19 mouse cellular contexts compared by ENCODE assay signal in genomic region chr3:116112816-116113405, GRCm38 (mm10). TPM values are rescaled to one million over a fixed set of nuclear protein-coding genes. Genes with fewer than 3 reads are reported as not detected.
DNase-seq lines count a peak whose midpoint lies in the region; ATAC-seq and TF ChIP-seq lines count a peak whose summit lies in the region.
"Had no signal": no experiment of that assay in that cellular context is flagged by ENCODE, and none has a peak within 500 bp of the region (broad histone marks: within the 10 kb centered on the region; RNA-seq: fewer than 3 reads in every experiment).

No protein-coding gene starts in this region.

- no peaks in the 10 kb centered on the region for H3K27me3 ChIP-seq in forebrain, embryonic 13.5 days
- no peaks in the 10 kb centered on the region for H3K27me3 ChIP-seq in forebrain, embryonic 10.5 days (ENCODE audit: poor library complexity, severe bottlenecking)
- H3K27me3 ChIP-seq in myocyte (ENCODE audit: control insufficient read depth, insufficient read depth, insufficient read length): no peaks in the 10 kb centered on the region
- H3K27me3 ChIP-seq: heart, embryonic 12.5 days; hindbrain, embryonic 15.5 days had no signal

- no peak for TF ChIP-seq POLR2A in myocyte (IDR thresholded peaks at IDR 0.05; ENCODE audit: insufficient read length, low read depth)

- intact Hi-C loops in gastrocnemius, adult 2 months (cut with DNase I): no loop called here

- WGBS in forebrain, embryonic 13.5 days: 45% methylated on average over 5 of the region's 5 CpGs
- WGBS in forebrain, embryonic 10.5 days: 72% methylated on average over 5 of the region's 5 CpGs

- H3K36me3 ChIP-seq in forebrain, embryonic 13.5 days (ENCODE audit: poor library complexity, severe bottlenecking): 0 out of 2 replicates have a peak, but pooled peaks cover 4% of the 10 kb centered on the region
- H3K36me3 ChIP-seq in forebrain, embryonic 10.5 days (replicated peaks): peaks cover 3% of the 10 kb centered on the region; the same call in 1 of the 2 replicates
- H3K36me3 ChIP-seq in myocyte (ENCODE audit: control insufficient read depth, insufficient read depth): no peaks in the 10 kb centered on the region
- H3K36me3 ChIP-seq: hindbrain, embryonic 15.5 days had no signal

- no peak overlapping the region for H3K4me3 ChIP-seq in forebrain, embryonic 13.5 days
- no peak overlapping the region for H3K4me3 ChIP-seq in forebrain, embryonic 10.5 days
- no peak overlapping the region for H3K4me3 ChIP-seq in layer of hippocampus, adult 2 months
- H3K4me3 ChIP-seq in myocyte: peak overlapping the region; percentile 21
- H3K4me3 ChIP-seq in gastrocnemius, adult 2 months: no peak overlapping the region
- H3K4me3 ChIP-seq: erythroblast, embryonic 14.5 days; heart, embryonic 12.5 days; hindbrain, embryonic 15.5 days had no signal

- ATAC-seq in forebrain, embryonic 13.5 days: peak; percentile 32; the same call in 1 of the 2 replicates
- ATAC-seq: intestine, embryonic 16.5 days had no signal

- H3K4me1 ChIP-seq in forebrain, embryonic 13.5 days: peaks cover 23% of the 10 kb centered on the region
- H3K4me1 ChIP-seq in forebrain, embryonic 10.5 days: peaks cover 33% of the 10 kb centered on the region

- H3K9ac ChIP-seq in forebrain, embryonic 13.5 days: no peak overlapping the region
- H3K9ac ChIP-seq: heart, embryonic 12.5 days; hindbrain, embryonic 15.5 days had no signal

- DNase-seq in forebrain, embryonic 10.5 days (ENCODE audit: extremely low spot score, low spot score): no peak
- no peak for DNase-seq in layer of hippocampus, adult 2 months (ENCODE audit: low spot score in 2 of 2)
- DNase-seq in layer of hippocampus, adult 9-10 months (ENCODE audit: low spot score): no peak
- peak; percentile 94 for DNase-seq in Muller cell, postnatal 12 days (ENCODE audit: inconsistent ontology term)
- DNase-seq in cerebellum, adult 9-10 months: no peak
- no peak for DNase-seq in gastrocnemius, adult 2 months
- DNase-seq: adrenal gland, adult 8-10 months; adrenal gland, postnatal 36 days; cerebellum, adult 18-20 months; gastrocnemius, postnatal 14 days; heart, postnatal 36 days; kidney, adult 2 months had no signal

- no peak overlapping the region for H3K27ac ChIP-seq in forebrain, embryonic 13.5 days
- no peak overlapping the region for H3K27ac ChIP-seq in forebrain, embryonic 10.5 days
- H3K27ac ChIP-seq in layer of hippocampus, adult 2 months: peak overlapping the region; percentile 62; the same call in 1 of the 2 replicates
- no peak overlapping the region for H3K27ac ChIP-seq in gastrocnemius, adult 2 months

- no peak overlapping the region for H3K4me2 ChIP-seq in forebrain, embryonic 13.5 days
- peak overlapping the region; percentile 79 for H3K4me2 ChIP-seq in myocyte (ENCODE audit: low read depth)
- H3K4me2 ChIP-seq: heart, embryonic 12.5 days had no signal

- H3ac ChIP-seq in myocyte (ENCODE audit: control insufficient read depth, insufficient read length): no peak overlapping the region

- H3K9me3 ChIP-seq in forebrain, embryonic 13.5 days (replicated peaks): no peaks in the 10 kb centered on the region
- no peaks in the 10 kb centered on the region for H3K9me3 ChIP-seq in forebrain, embryonic 10.5 days
- H3K9me3 ChIP-seq: embryonic facial prominence, embryonic 10.5 days; heart, embryonic 12.5 days; hindbrain, embryonic 15.5 days had no signal

- no peaks in the 10 kb centered on the region for H3K79me2 ChIP-seq in myocyte (ENCODE audit: control insufficient read depth, insufficient read depth)

- no peak for TF ChIP-seq CTCF in layer of hippocampus, adult 2 months (conservative IDR thresholded peaks at IDR 0.05)
- no peak for TF ChIP-seq CTCF in gastrocnemius, adult 2 months (IDR thresholded peaks at IDR 0.05)

TF ChIP-seq in myocyte, 11 proteins besides CTCF, POLR2A, EP300 and RAD21:
- TF ChIP-seq TCF3 (IDR thresholded peaks at IDR 0.05; ENCODE audit: insufficient read length, low read depth) (no peak), POLR2AphosphoS2 (IDR thresholded peaks at IDR 0.05; ENCODE audit: insufficient read length, low read depth) (no peak), MYOD1 (IDR thresholded peaks at IDR 0.05; ENCODE audit: control insufficient read depth in 1 of 3, insufficient read length in 2 of 3, low read depth in 2 of 3) (no peak), SRF (IDR thresholded peaks at IDR 0.05; ENCODE audit: control insufficient read depth, insufficient read length, low read depth) (no peak), CEBPB (IDR thresholded peaks at IDR 0.05; ENCODE audit: insufficient read depth, poor library complexity, severe bottlenecking) (no peak), E2F4 (IDR thresholded peaks at IDR 0.05; ENCODE audit: insufficient read depth) (no peak), TCF12 (IDR thresholded peaks at IDR 0.05; ENCODE audit: insufficient read depth, poor library complexity, severe bottlenecking) (no peak), REST (IDR thresholded peaks at IDR 0.05; ENCODE audit: insufficient read depth, insufficient read length) (no peak), USF1 (IDR thresholded peaks at IDR 0.05; ENCODE audit: low read depth) (no peak), MYOG (IDR thresholded peaks at IDR 0.05; ENCODE audit: control insufficient read depth in 1 of 3, insufficient read depth in 1 of 3, insufficient read length in 2 of 3, low read depth in 2 of 3) (no peak), MAX (IDR thresholded peaks at IDR 0.05; ENCODE audit: low read depth) (no peak)

RNA-seq across cellular contexts. Expression of gene Vcam1, which starts 16.6 kb away (rescaled TPM):
- polyA plus RNA-seq in forebrain, embryonic 13.5 days (2015; fragmentation: Nextera tagmentation; extraction: Ambion mirVana): 28.1 and 32.9 TPM in 2 replicates
- polyA plus RNA-seq in forebrain, embryonic 10.5 days (2016; fragmentation: Nextera tagmentation; extraction: Ambion mirVana): 20.6 and 24.6 TPM in 2 replicates
- total RNA-seq in layer of hippocampus, adult 2 months (2021): 10 to 100 TPM; 18.5 to 23.1 TPM
- 6.6 TPM for polyA plus RNA-seq in myocyte (2012; fragmentation: generic; extraction: Trizol)
- total RNA-seq in gastrocnemius, adult 2 months (2021): 1 to 10 TPM; 2.2 to 2.8 TPM
